Mouse (Mus musculus) retina, postnatal 1 day (tissue): ENCODE measurements around the gene H2afy.

Source experiments
- DNase-seq: peaks from one replicate; pipeline ENCODE4 v3.0.0-alpha.2; 2012

Gene H2afy

GRCm38 (mm10) chr13:56136200-56136599, at the start of gene H2afy:
Gene H2afy, minus strand, starts transcription at chr13:56136361.
- peak; percentile 51 for DNase-seq

- DNase-seq: no peak
Observed at GRCm38 (mm10) chr13:56183687-56184086, 47.5 kb upstream of the H2afy start.

GRCm38 (mm10) chr13:56181424-56181823, 45.3 kb upstream of the H2afy start:
- DNase-seq: no peak

- DNase-seq: no peak
Observed at GRCm38 (mm10) chr13:56178416-56179035, 42.4 kb upstream of the H2afy start, which contains the start of gene Tifab. Gene Tifab, minus strand, starts transcription at chr13:56178885.

GRCm38 (mm10) chr13:56176310-56176709, 40.1 kb upstream of the H2afy start:
- no peak for DNase-seq

- DNase-seq: no peak
Observed at GRCm38 (mm10) chr13:56175848-56176247, 39.7 kb upstream of the H2afy start.

- DNase-seq: no peak
Observed at GRCm38 (mm10) chr13:56172901-56173545, 36.9 kb upstream of the H2afy start.

- DNase-seq: no peak
Observed at GRCm38 (mm10) chr13:56172106-56172505, 35.9 kb upstream of the H2afy start.

GRCm38 (mm10) chr13:56168403-56168781, 32.2 kb upstream of the H2afy start:
- DNase-seq: peak; percentile 19

- peak; percentile 55 for DNase-seq
Observed at GRCm38 (mm10) chr13:56167446-56168402, 31.6 kb upstream of the H2afy start.

GRCm38 (mm10) chr13:56165561-56165960, 29.4 kb upstream of the H2afy start:
- no peak for DNase-seq

GRCm38 (mm10) chr13:56164372-56164771, 28.2 kb upstream of the H2afy start:
- DNase-seq: no peak

- no peak for DNase-seq
Observed at GRCm38 (mm10) chr13:56163751-56164150, 27.6 kb upstream of the H2afy start.

- no peak for DNase-seq
Observed at GRCm38 (mm10) chr13:56162859-56163258, 26.7 kb upstream of the H2afy start.

- no peak for DNase-seq
Observed at GRCm38 (mm10) chr13:56159614-56160363, 23.6 kb upstream of the H2afy start.

- peak; percentile 24 for DNase-seq
Observed at GRCm38 (mm10) chr13:56159016-56159601, 22.9 kb upstream of the H2afy start.

- DNase-seq: no peak
Observed at GRCm38 (mm10) chr13:56155671-56156070, 19.5 kb upstream of the H2afy start.

GRCm38 (mm10) chr13:56155048-56155447, 18.9 kb upstream of the H2afy start:
- DNase-seq: no peak

- DNase-seq: no peak
Observed at GRCm38 (mm10) chr13:56152773-56153460, 16.8 kb upstream of the H2afy start.

- peak; percentile 86 for DNase-seq
Observed at GRCm38 (mm10) chr13:56151404-56152226, 15.5 kb upstream of the H2afy start.

- DNase-seq: no peak
Observed at GRCm38 (mm10) chr13:56145523-56145922, 9.4 kb upstream of the H2afy start.
